In genomic region chr1:153318287-153318686, GRCm38 (mm10) we compare ENCODE assay signal across 28 mouse cellular contexts. TPM values are rescaled to one million over a fixed set of nuclear protein-coding genes. Genes with fewer than 3 reads are reported as not detected.
DNase-seq lines count a peak whose midpoint lies in the region; ATAC-seq and TF ChIP-seq lines count a peak whose summit lies in the region.
"Had no signal": no experiment of that assay in that cellular context is flagged by ENCODE, and none has a peak within 500 bp of the region (broad histone marks: within the 10 kb centered on the region; RNA-seq: fewer than 3 reads in every experiment).

No protein-coding gene starts in this region.

- peak; percentile 85 for DNase-seq in heart, adult 11 months
- DNase-seq in heart, adult 18-20 months: no peak
- no peak for DNase-seq in intestine, embryonic 14.5 days (ENCODE audit: low spot score)
- DNase-seq in layer of hippocampus, adult 2 months (ENCODE audit: low spot score in 2 of 2): no peak
- no peak for DNase-seq in layer of hippocampus, adult 18-20 months (ENCODE audit: low spot score in 2 of 2)
- DNase-seq in stomach, postnatal 0 days (ENCODE audit: low spot score): no peak
- DNase-seq: adrenal gland, postnatal 10 days; cerebellum, adult 11 months; cerebellum, adult 2 months; cerebellum, adult 9-11 months; cerebellum, postnatal 25 days; forebrain, postnatal 0 days; gastrocnemius, postnatal 10 days; gastrocnemius, postnatal 36 days; heart, postnatal 10 days; heart, postnatal 36 days had no signal

- H3K4me2 ChIP-seq in intestine, embryonic 14.5 days (ENCODE audit: low read length): no peak overlapping the region
- no peak overlapping the region for H3K4me2 ChIP-seq in intestine, embryonic 16.5 days (ENCODE audit: low read depth, low read length)
- H3K4me2 ChIP-seq in stomach, embryonic 16.5 days (ENCODE audit: low read depth, low read length): no peak overlapping the region
- H3K4me2 ChIP-seq in stomach, postnatal 0 days (replicated peaks; ENCODE audit: low read depth): no peak overlapping the region
- H3K4me2 ChIP-seq: embryonic facial prominence, embryonic 12.5 days; embryonic facial prominence, embryonic 15.5 days; heart, embryonic 11.5 days; hindbrain, embryonic 14.5 days had no signal

- H3K9ac ChIP-seq in intestine, embryonic 14.5 days (ENCODE audit: low read length): no peak overlapping the region
- no peak overlapping the region for H3K9ac ChIP-seq in intestine, embryonic 16.5 days (ENCODE audit: low read depth, low read length)
- no peak overlapping the region for H3K9ac ChIP-seq in stomach, embryonic 16.5 days (ENCODE audit: low read length)
- no peak overlapping the region for H3K9ac ChIP-seq in stomach, postnatal 0 days (ENCODE audit: low read length)
- H3K9ac ChIP-seq: embryonic facial prominence, embryonic 12.5 days; embryonic facial prominence, embryonic 15.5 days; forebrain, postnatal 0 days; heart, embryonic 15.5 days; hindbrain, embryonic 14.5 days had no signal

- no peaks in the 10 kb centered on the region for H3K36me3 ChIP-seq in intestine, embryonic 14.5 days (ENCODE audit: control insufficient read depth, insufficient read depth, low read length)
- H3K36me3 ChIP-seq in intestine, embryonic 16.5 days (ENCODE audit: control insufficient read depth, insufficient read depth, low read length): peaks cover 2% of the 10 kb centered on the region; the same call in 1 of the 2 replicates
- no peaks in the 10 kb centered on the region for H3K36me3 ChIP-seq in stomach, embryonic 16.5 days (ENCODE audit: control insufficient read depth, insufficient read depth, low read length)
- H3K36me3 ChIP-seq in stomach, postnatal 0 days (ENCODE audit: control insufficient read depth, insufficient read depth, low read length): no peaks in the 10 kb centered on the region
- H3K36me3 ChIP-seq: embryonic facial prominence, embryonic 12.5 days; embryonic facial prominence, embryonic 15.5 days; heart, embryonic 15.5 days had no signal

- H3K4me1 ChIP-seq in intestine, embryonic 14.5 days (replicated peaks; ENCODE audit: control insufficient read depth, insufficient read depth, low read length): peaks cover 62% of the 10 kb centered on the region
- peaks cover 47% of the 10 kb centered on the region for H3K4me1 ChIP-seq in intestine, embryonic 16.5 days (ENCODE audit: control insufficient read depth, insufficient read depth, low read length)
- H3K4me1 ChIP-seq in stomach, embryonic 16.5 days (ENCODE audit: control insufficient read depth, insufficient read depth, low read length): peaks cover 51% of the 10 kb centered on the region
- H3K4me1 ChIP-seq in stomach, postnatal 0 days (replicated peaks; ENCODE audit: control insufficient read depth, insufficient read depth): peaks cover 3% of the 10 kb centered on the region

- no peaks in the 10 kb centered on the region for H3K9me3 ChIP-seq in intestine, embryonic 14.5 days (ENCODE audit: control insufficient read depth, low read length)
- no peaks in the 10 kb centered on the region for H3K9me3 ChIP-seq in intestine, embryonic 16.5 days (ENCODE audit: control insufficient read depth, low read length)
- no peaks in the 10 kb centered on the region for H3K9me3 ChIP-seq in stomach, embryonic 16.5 days (replicated peaks; ENCODE audit: control insufficient read depth, low read length)
- no peaks in the 10 kb centered on the region for H3K9me3 ChIP-seq in stomach, postnatal 0 days (ENCODE audit: control insufficient read depth, low read length)
- H3K9me3 ChIP-seq: embryonic facial prominence, embryonic 12.5 days; embryonic facial prominence, embryonic 15.5 days; G1E; heart, embryonic 15.5 days had no signal

- TF ChIP-seq EP300 in stomach, postnatal 0 days (optimal IDR thresholded peaks at IDR 0.05): no peak

- H3K4me3 ChIP-seq in intestine, embryonic 14.5 days (ENCODE audit: low read depth, low read length): no peak overlapping the region
- no peak overlapping the region for H3K4me3 ChIP-seq in intestine, embryonic 16.5 days (ENCODE audit: low read length)
- H3K4me3 ChIP-seq in layer of hippocampus, adult 2 months: no peak overlapping the region
- H3K4me3 ChIP-seq in stomach, embryonic 16.5 days (replicated peaks; ENCODE audit: low read length): no peak overlapping the region
- no peak overlapping the region for H3K4me3 ChIP-seq in stomach, postnatal 0 days (ENCODE audit: low read depth, low read length)
- H3K4me3 ChIP-seq: embryonic facial prominence, embryonic 12.5 days; embryonic facial prominence, embryonic 15.5 days; heart, embryonic 15.5 days had no signal

- peak overlapping the region; percentile 80; the same call in 1 of the 2 replicates for H3K27ac ChIP-seq in intestine, embryonic 14.5 days (ENCODE audit: low read depth)
- no peak overlapping the region for H3K27ac ChIP-seq in intestine, embryonic 16.5 days (ENCODE audit: low read length)
- H3K27ac ChIP-seq in layer of hippocampus, adult 2 months: 0 out of 2 replicates have a peak overlapping the region, but pooled peaks have one; percentile 14
- peak overlapping the region; percentile 73; the same call in 1 of the 2 replicates for H3K27ac ChIP-seq in stomach, embryonic 16.5 days (ENCODE audit: low read length)
- no peak overlapping the region for H3K27ac ChIP-seq in stomach, postnatal 0 days (replicated peaks)
- H3K27ac ChIP-seq: embryonic facial prominence, embryonic 12.5 days; embryonic facial prominence, embryonic 15.5 days; hindbrain, embryonic 14.5 days; hindbrain, postnatal 0 days had no signal

- 88% methylated on average over 7 of the region's 7 CpGs for WGBS in intestine, embryonic 14.5 days
- 79% methylated on average over 7 of the region's 7 CpGs for WGBS in intestine, embryonic 16.5 days
- 84% methylated on average over 7 of the region's 7 CpGs for WGBS in stomach, embryonic 16.5 days
- 75% methylated on average over 7 of the region's 7 CpGs for WGBS in stomach, postnatal 0 days

- H3K27me3 ChIP-seq in intestine, embryonic 14.5 days (replicated peaks; ENCODE audit: control insufficient read depth, insufficient read depth, low read length): no peaks in the 10 kb centered on the region
- H3K27me3 ChIP-seq in intestine, embryonic 16.5 days (replicated peaks; ENCODE audit: control insufficient read depth, insufficient read depth, low read length): no peaks in the 10 kb centered on the region
- H3K27me3 ChIP-seq in stomach, embryonic 16.5 days (ENCODE audit: control insufficient read depth, insufficient read depth, low read length): no peaks in the 10 kb centered on the region
- H3K27me3 ChIP-seq in stomach, postnatal 0 days (ENCODE audit: control insufficient read depth, insufficient read depth, low read length): no peaks in the 10 kb centered on the region
- H3K27me3 ChIP-seq: CH12.LX; embryonic facial prominence, embryonic 12.5 days; embryonic facial prominence, embryonic 15.5 days; heart, embryonic 15.5 days; Patski had no signal

- ATAC-seq in intestine, embryonic 14.5 days (replicated peaks; ENCODE audit: low FRiP score, low TSS enrichment, low read depth): no peak
- no peak for ATAC-seq in intestine, embryonic 16.5 days
- no peak for ATAC-seq in stomach, embryonic 16.5 days (ENCODE audit: insufficient read depth, low FRiP score)
- no peak for ATAC-seq in stomach, postnatal 0 days (ENCODE audit: low FRiP score, low TSS enrichment)
- ATAC-seq: forebrain, embryonic 14.5 days; forebrain, postnatal 0 days; hindbrain, postnatal 0 days; Patski had no signal

- no peak for TF ChIP-seq CTCF in layer of hippocampus, adult 2 months (conservative IDR thresholded peaks at IDR 0.05)
- no peak for TF ChIP-seq CTCF in stomach, postnatal 0 days (IDR thresholded peaks at IDR 0.05; ENCODE audit: low read depth)

RNA-seq across cellular contexts. Expression of gene Lamc1, which starts 14.3 kb away (rescaled TPM):
- 10 to 100 TPM; 83.1 to 94.8 TPM for total RNA-seq in heart, adult 18-20 months (2021)
- 104 and 112 TPM in 2 replicates for polyA plus RNA-seq in intestine, embryonic 14.5 days (2014; fragmentation: Nextera tagmentation; extraction: Ambion mirVana)
- polyA plus RNA-seq in intestine, embryonic 16.5 days (2015; fragmentation: Nextera tagmentation; extraction: Ambion mirVana): 37.1 and 44.0 TPM in 2 replicates
- 10 to 100 TPM; 27.0 to 27.2 TPM for total RNA-seq in layer of hippocampus, adult 2 months (2021)
- 10 to 100 TPM; 21.9 to 27.8 TPM for total RNA-seq in layer of hippocampus, adult 18-20 months (2021)
- 63.4 and 68.0 TPM in 2 replicates for polyA plus RNA-seq in stomach, embryonic 16.5 days (2015; fragmentation: Nextera tagmentation; extraction: Ambion mirVana)
- 41.6 and 41.8 TPM in 2 replicates for polyA plus RNA-seq in stomach, postnatal 0 days (2015; fragmentation: Nextera tagmentation; extraction: Ambion mirVana)

Comparison
In these comparisons a context has a peak if more than half of its experiments do, and no peak if none do; other contexts are left out.
1. H3K27ac ChIP-seq: peak in intestine, embryonic 14.5 days (single experiment), layer of hippocampus, adult 2 months (single experiment) and stomach, embryonic 16.5 days (single experiment); none in intestine, embryonic 16.5 days (single experiment) and stomach, postnatal 0 days (single experiment).